Mouse (Mus musculus) frontal cortex, postnatal 14 days (tissue): Measurements from ENCODE around the gene Farp1.

ENCODE experiments used
- DNase-seq, 2 experiments: peaks; one replicate each; pipeline ENCODE4 v3.0.0; 2022; ENCODE audit warnings: low spot score in 2 of 2

Farp1 gene

DNA sequence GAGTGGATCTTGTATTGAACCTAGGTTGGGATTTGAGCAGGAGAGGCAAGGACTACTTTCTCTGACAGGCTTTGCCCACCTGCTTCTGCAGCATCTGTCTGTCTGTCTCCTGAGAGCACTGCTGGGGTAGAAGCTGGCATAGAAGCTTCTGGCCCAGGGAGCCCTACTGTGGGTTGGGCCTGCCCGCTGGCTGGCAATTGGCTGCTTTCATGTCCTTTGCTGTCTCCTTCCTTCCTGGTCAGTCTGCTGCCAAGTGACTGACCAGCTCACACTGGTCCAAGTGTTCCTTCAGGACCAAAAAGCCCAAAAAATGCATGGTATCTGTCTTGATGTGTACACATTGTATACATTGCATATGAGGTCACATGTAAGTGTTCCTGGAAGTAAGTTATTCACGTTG is 228.9 kb downstream of the Farp1 start:
- DNase-seq = no peak

DNA sequence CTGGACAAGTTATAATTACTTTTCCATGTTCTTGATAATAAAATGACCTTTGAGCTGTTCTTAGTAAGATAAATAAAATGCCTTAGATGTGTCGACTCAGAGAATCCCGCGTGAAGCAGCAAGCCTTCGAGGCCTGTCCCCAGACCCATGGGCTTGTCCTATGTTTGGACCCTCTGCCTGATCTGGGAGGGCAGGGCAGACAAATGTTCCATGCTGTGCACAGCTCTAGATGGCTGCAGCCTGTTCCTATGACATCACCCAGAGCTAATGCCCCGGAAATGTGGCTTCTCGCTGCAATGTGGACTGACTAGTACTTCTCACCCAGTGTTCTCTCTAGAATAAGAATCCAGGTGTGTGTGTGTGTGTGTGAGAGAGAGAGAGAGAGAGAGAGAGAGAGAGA is 229.5 kb downstream of the Farp1 start:
- DNase-seq = no peak

DNA sequence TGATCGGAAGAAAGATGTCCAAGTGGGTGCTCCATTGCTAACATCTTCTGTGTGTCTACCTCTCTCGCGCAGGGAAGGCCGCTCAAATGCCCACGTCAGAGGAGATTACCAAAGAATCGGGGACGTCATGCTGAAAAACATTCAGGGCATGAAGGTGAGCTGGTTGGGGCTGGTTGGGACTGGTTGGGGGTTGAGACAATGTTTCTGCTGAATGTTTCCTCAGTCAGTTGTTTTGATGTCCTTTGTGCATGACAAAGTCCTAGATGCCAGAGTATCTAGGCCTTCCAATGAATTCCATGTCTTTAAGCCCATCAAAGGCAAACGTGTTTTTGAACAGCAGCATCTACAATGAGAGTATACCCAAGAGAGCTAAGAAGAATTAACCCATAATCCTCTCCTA is 232.8 kb downstream of the Farp1 start:
- DNase-seq = no peak

GRCm38 (mm10) chr14:121270490-121270889 is 235.5 kb downstream of the Farp1 start:
- no peak for DNase-seq

DNA sequence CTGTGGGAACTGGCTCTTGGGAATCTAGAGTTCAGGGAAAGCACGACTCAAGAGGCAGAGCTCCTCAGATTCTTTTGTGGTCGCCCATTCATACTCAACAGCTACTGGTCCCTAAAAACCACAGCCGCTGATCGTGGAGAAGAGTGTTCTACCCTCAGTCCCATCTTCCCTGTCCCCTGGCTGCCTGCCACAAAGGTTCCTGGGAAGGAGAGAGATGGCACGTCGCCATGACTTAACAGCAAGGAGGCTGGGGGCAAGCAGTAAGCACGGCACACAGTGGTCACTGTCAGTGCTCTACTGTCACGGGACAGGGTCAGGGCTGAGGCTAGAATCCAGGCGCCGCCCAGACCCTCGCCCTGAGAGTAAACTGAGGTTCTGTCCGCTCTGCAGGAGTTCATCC is 240.0 kb downstream of the Farp1 start:
- no peak for DNase-seq

- DNase-seq = no peak
These were observed 241.0 kb downstream of the Farp1 start for GRCm38 (mm10) chr14:121276016-121276415.

DNA sequence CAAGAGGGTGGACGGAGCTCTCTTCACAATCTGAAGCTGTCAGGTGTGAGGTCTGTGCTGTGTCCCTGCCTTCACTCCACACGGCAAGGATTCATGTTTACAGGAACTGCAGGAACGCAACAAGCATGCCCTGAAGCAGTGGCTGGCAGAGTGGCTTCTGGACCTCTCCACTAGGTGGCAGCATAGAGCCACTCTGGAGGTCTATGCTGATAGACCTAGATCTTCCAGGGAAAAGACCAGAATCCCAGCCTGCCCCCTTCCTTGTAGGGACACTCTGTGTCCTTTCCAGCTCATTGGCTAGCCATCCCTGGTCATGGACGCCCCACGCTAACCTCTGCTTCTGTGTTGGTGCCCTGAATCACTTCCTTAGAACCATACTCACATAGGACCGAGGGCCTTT is 244.1 kb downstream of the Farp1 start:
- DNase-seq = peak; percentile 59 to 86

- no peak for DNase-seq
These were observed 245.8 kb downstream of the Farp1 start for GRCm38 (mm10) chr14:121280601-121281335.

DNA sequence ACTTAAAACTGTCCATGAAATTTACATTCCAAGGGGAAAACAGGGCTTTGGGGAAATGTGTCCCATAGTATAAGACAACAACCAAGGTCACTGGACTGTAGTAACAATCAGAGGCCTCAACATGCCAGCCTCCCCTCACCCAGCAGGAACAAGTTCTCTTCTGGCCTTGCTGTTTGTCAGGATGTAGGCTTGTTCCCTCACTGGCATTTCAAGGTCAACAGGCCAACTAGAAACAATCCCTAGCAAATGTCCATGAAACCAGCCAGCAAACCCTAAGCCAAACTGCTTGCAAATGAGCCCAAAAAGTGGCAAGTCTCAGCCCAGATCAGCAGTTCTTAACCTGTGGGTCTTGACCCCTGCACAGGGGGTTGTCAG is 246.3 kb downstream of the Farp1 start:
- no peak for DNase-seq

DNA sequence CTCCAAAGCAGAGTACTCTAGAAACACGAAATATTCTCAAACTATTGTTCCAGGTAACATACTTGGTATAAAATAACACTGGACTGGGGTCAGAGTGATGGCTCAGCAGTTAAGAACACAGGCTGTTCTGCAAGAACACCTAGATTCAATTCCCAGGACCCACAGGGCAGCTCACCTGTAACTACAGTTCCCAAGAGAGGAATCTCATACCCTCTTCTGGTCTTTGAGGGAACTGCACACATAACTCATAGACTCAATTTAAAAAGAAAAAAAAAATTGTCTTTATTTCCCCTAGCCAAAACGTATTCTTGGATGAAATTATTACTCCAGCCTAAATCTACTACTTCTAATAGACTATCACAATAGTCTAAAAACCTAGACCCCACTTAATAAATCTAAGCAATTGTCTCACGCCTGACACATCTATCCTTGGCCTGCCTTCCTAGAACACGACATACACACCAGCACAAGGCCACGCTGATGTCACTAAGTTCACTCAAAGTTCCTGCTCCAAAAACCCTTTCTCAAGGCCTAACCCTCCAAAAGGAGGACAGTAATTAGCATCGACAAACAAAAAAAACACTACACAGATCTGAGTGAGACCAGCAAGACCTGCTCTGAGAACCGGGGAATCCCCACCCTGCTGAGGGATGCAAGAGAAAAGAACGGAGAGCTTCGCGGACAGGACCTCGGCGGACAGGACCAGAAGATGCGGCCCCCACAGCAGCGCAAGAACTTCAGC is 250.6 kb downstream of the Farp1 start:
- DNase-seq = no peak

DNA sequence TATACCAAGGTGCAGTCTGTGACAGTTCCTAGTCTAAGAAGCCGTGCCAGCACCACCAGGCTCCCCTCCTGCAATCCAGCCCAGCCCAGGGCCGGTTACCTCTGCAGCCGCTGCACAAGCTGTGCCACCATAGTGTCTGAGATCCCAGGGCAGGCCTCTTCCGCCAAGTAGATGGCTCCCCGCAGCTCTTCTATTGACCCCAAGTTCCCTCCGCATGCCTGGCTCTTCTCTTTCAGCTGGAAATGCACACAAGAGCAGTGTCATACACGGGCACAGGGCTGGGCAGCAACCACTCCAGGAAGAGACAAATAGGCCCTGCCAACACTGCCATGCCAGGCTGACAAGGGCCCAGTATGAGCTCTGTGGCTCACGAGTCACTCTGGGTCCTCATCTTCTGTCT is 256.9 kb downstream of the Farp1 start:
- DNase-seq = no peak

- DNase-seq = no peak
These were observed 257.4 kb downstream of the Farp1 start for GRCm38 (mm10) chr14:121292391-121292790.

DNA sequence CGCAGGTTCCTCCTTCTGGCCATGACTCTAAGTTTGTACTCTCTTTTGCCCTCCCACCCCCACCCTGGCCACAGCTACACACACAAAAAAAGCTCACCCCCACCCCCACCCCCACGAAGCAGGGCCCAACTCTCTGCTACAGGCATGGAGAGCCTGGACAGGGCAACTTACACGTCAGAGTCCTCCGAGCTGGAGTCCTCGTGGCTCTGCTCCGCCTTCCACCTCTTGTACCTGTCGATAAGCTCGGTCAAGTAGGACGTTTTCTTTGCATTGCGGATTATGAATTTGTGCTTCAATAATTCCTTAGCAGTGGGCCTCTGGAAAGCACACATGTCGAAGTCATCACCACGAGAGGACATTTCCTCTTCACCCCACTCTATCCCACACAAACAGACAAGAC is 259.5 kb downstream of the Farp1 start:
- no peak for DNase-seq

- DNase-seq = no peak
These were observed 262.1 kb downstream of the Farp1 start for GRCm38 (mm10) chr14:121297103-121297502.

GRCm38 (mm10) chr14:121298537-121298936 is 263.5 kb downstream of the Farp1 start:
- DNase-seq = no peak

- no peak for DNase-seq
These were observed 264.1 kb downstream of the Farp1 start for GRCm38 (mm10) chr14:121299093-121299492.

GRCm38 (mm10) chr14:121304523-121304922 is 269.5 kb downstream of the Farp1 start:
- no peak for DNase-seq

DNA sequence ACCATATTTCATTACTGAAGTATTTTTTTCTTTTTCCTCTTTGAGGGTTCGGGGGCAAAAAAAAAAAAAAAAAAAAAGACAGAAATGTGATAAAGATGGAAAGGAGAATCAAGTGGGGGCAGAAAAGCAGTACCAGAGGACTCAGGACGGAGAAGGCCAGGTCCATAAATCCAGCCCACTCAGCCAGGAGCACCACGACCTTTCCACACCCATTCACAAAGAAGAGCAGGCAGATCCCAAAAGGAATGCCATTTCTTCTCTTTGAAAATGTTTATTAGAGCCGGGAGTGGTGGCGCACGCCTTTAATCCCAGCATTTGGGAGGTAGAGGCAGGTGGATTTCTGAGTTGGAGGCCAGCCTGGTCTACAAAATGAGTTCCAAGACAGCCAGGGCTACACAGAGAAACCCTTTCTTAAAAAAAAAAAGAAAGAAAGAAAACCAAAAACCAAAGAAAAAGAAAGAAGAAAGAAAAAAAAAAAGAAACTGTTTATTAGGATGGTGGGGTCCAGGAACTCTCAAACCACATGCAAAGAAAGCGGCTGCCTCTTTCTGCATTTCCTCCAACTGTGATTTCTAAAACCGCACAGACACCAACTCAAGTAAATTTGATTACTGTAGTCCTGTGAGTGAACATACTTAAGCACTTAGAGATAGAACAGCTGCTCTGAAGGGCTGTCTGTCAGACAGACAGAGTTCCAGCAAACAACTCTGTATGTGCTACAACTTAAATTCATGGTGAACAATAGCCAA is 270.5 kb downstream of the Farp1 start:
- DNase-seq = no peak

DNA sequence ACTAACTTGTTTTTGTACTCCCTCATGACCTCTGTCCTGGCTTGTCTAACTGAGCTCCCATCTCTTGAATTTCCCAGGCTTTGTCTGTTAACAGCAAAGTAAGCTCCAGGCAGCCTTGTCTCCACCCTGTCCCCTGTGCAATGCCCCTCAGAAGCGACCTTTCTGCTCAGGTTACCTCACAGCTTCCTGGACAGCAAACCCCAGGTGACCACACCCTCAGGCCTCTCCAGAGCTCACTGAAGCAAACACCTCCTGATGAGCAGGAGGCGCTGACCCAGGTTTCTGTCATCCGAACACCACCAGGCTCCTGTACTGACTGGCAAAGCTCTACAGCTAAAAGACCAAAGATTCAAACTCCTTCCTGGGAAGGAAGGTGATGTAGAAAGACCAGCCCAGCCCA is 274.9 kb downstream of the Farp1 start:
- no peak for DNase-seq

GRCm38 (mm10) chr14:121310325-121311080 is 275.5 kb downstream of the Farp1 start:
- DNase-seq = no peak

DNA sequence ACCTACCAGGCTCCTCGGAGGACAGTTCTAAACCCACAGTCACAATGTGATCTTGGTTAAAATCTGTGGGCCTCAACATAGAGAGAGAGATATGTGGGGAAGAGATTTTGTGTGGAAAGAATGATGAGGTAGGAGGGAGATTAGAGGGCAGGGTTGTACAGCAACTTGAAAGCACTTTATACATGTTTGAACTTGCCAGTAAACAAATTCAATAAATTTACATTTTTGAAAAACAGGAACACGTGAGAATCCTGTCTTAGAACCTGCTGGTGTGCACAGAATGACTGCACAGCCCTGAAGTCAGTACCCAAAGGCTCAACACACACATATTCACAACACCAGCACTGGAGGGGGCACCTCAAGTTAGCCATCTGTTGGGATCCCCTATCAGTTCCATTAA is 276.1 kb downstream of the Farp1 start:
- no peak for DNase-seq

DNA sequence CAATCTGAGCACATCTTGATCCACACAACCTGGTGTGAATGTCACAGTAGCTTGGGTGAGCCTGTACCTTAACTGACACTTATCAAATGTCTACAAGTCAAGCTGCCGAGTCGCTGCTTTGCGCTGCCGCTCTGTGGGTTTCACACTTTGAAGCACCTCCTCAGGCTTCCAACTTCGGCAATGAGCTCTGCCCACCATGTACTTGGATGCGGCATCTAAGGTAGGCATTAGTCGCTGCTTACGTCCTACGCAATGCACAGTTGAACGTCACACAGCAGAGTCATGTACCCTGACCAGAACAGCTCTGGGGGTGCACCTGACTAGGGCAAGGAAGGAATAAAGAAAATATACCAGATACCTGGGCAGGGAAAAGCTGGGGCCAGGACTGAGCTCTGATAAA is 278.3 kb downstream of the Farp1 start:
- no peak for DNase-seq
